Mouse (Mus musculus): Measurements from ENCODE around the gene Atp2c1.

DNA sequence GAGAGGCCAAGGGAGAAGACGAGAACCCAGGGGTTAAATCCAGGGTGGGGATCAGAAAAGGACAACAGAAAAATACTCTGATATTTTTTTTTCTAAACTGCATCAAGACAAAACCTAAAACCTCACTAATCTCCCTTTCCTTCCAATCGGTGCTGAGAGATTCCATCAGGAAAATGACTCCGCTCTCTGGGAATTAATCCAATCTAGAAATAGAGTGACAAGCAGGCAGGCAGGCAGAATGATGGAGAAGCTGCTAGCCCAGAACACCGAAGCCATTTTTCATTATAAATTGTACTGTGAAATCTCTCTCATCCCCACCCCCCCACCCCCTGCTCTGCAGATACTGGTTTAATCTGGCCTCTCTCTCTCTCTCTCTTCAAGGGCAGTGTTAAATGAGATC, 1.8 kb downstream of the Atp2c1 start:
- no peak for TF ChIP-seq POLR2A (IDR thresholded peaks at IDR 0.05; ENCODE audit: insufficient read depth, low read length)
- no peak for TF ChIP-seq EP300 (IDR thresholded peaks at IDR 0.05; ENCODE audit: insufficient read depth, low read depth, low read length)
- TF ChIP-seq CTCF (IDR thresholded peaks at IDR 0.05; ENCODE audit: low read depth, low read length): no peak
